Mouse (Mus musculus) intestine, postnatal 0 days (tissue): Measurements from ENCODE around the gene Nhsl1. TPM values are rescaled to one million over a fixed set of nuclear protein-coding genes. Genes with fewer than 3 reads are reported as not detected.
"Not testable (repeated sequence)": the region's sequence is repeated elsewhere in the genome, so short reads cannot be mapped to it uniquely, and the experiment has no call there.

Experiments
- ATAC-seq: fragments of 200-750 bp; cut with Nextera tagmentation; 2 replicates; pipeline ENCODE4 v1.8.0; 2017; ENCODE audit warnings: mild to moderate bottlenecking, moderate TSS enrichment, moderate library complexity
- H3K27ac ChIP-seq: fragments of 300-500 bp; sonication (generic); 2 replicates; pipeline ENCODE4 v1.5.1; 2014; ENCODE audit warnings: mild to moderate bottlenecking, low read depth, low read length, moderate library complexity
- H3K27me3 ChIP-seq: fragments of 300-500 bp; sonication (generic); replicated peaks from 2 replicates; pipeline ENCODE4 v1.6.1; 2014; ENCODE audit warnings: low read length, mixed read lengths; ENCODE audit not compliant: control insufficient read depth, insufficient read depth
- H3K36me3 ChIP-seq: fragments of 300-500 bp; sonication (generic); 2 replicates; pipeline ENCODE4 v1.6.1; 2014; ENCODE audit warnings: mild to moderate bottlenecking, moderate library complexity; ENCODE audit not compliant: control insufficient read depth, insufficient read depth
- H3K4me1 ChIP-seq: fragments of 300-500 bp; sonication (generic); replicated peaks from 2 replicates; pipeline ENCODE4 v1.6.1; 2014; ENCODE audit warnings: antibody characterized with exemption, low read length, mixed read lengths; ENCODE audit not compliant: control insufficient read depth, insufficient read depth
- H3K4me2 ChIP-seq: fragments of 300-500 bp; sonication (generic); replicated peaks from 2 replicates; pipeline ENCODE4 v1.6.1; 2014; ENCODE audit warnings: low read depth, mild to moderate bottlenecking, moderate library complexity
- H3K4me3 ChIP-seq: fragments of 300-500 bp; sonication (generic); 2 replicates; pipeline ENCODE4 v1.5.1; 2014; ENCODE audit warnings: low read depth, low read length
- H3K9ac ChIP-seq: fragments of 300-500 bp; sonication (generic); 2 replicates; pipeline ENCODE4 v1.6.1; 2014; ENCODE audit warnings: mild to moderate bottlenecking, low read depth, low read length
- H3K9me3 ChIP-seq: fragments of 300-500 bp; sonication (generic); 2 replicates; pipeline ENCODE4 v1.6.1; 2016; ENCODE audit warnings: mixed run types; ENCODE audit not compliant: control insufficient read depth
- CTCF ChIP-seq: sonication (generic); IDR thresholded peaks from 2 replicates; pipeline ENCODE4 v1.5.1; 2016; ENCODE audit warnings: low read depth, mild to moderate bottlenecking, control low read depth, antibody characterized with exemption, moderate library complexity
- WGBS: fragments of 180-500 bp; shearing (Covaris S2); extraction: QIAGEN DNeasy Blood & Tissue Kit; methylation state at CpG from one replicate; pipeline ENCODE4 v1.1.7; 2014; 5-methylcytosine and 5-hydroxymethylcytosine counted together
- polyA plus RNA-seq: library from polyadenylated mRNA; unstranded; fragments of >200 nt; fragmentation: Nextera tagmentation; extraction: Ambion mirVana; gene quantifications from 2 replicates; pipeline ENCODE4 v1.2.1, GENCODE M21; 2015

The Nhsl1 gene
- polyA plus RNA-seq, 1 experiment from 2014 or later: 12.5 TPM

GRCm38 (mm10) chr10:18536889-18537288, 218.1 kb downstream of the Nhsl1 start:
- no peak overlapping the region for H3K27ac ChIP-seq
- H3K9me3 ChIP-seq: no peaks in the 10 kb centered on the region
- peaks cover 14% of the 10 kb centered on the region for H3K36me3 ChIP-seq
- no peak for TF ChIP-seq CTCF
- no peaks in the 10 kb centered on the region for H3K27me3 ChIP-seq
- no peak overlapping the region for H3K9ac ChIP-seq
- no peak overlapping the region for H3K4me2 ChIP-seq
- no peak overlapping the region for H3K4me3 ChIP-seq
- H3K4me1 ChIP-seq: no peaks in the 10 kb centered on the region
- WGBS: 93% methylated on average over 2 of the region's 2 CpGs
- no peak for ATAC-seq

- no peak; the same call in 1 of the 2 replicates for ATAC-seq
- no peaks in the 10 kb centered on the region; the same call in 1 of the 2 replicates for H3K4me1 ChIP-seq
- no peak for TF ChIP-seq CTCF
- H3K27me3 ChIP-seq: no peaks in the 10 kb centered on the region
- H3K36me3 ChIP-seq: no peaks in the 10 kb centered on the region
- no peaks in the 10 kb centered on the region for H3K9me3 ChIP-seq
- 5% methylated on average over 13 of the region's 13 CpGs for WGBS
- peak overlapping the region; percentile 57 for H3K4me3 ChIP-seq
- H3K9ac ChIP-seq: peak overlapping the region; percentile 55
- H3K4me2 ChIP-seq: peak overlapping the region; percentile 99
- H3K27ac ChIP-seq: no peak overlapping the region
Observed at GRCm38 (mm10) chr10:18545309-18545708, 226.5 kb downstream of the Nhsl1 start.

- 1% methylated on average over 22 of the region's 22 CpGs for WGBS
- Histone ChIP-seq H3K4me3 (peak within 1 kb of the TSS; percentile 57), H3K36me3 (no peaks in the 10 kb centered on the region), H3K4me1 (no peaks in the 10 kb centered on the region; the same call in 1 of the 2 replicates), H3K9ac (peak within 1 kb of the TSS; percentile 55), H3K4me2 (peak within 1 kb of the TSS; percentile 99), H3K27ac (no peak within 1 kb of the TSS; the same call in 1 of the 2 replicates), H3K27me3 (no peaks in the 10 kb centered on the region), H3K9me3 (no peaks in the 10 kb centered on the region)
- ATAC-seq: peak; percentile 78
- TF ChIP-seq CTCF: peak; percentile 88
Observed at GRCm38 (mm10) chr10:18545813-18546235, 227.0 kb downstream of the Nhsl1 start, which contains the start of gene Hebp2. Gene Hebp2, minus strand, starts transcription at chr10:18546076.

- H3K4me3 ChIP-seq: no peak overlapping the region
- no peaks in the 10 kb centered on the region; the same call in 1 of the 2 replicates for H3K4me1 ChIP-seq
- no peaks in the 10 kb centered on the region for H3K9me3 ChIP-seq
- H3K27ac ChIP-seq: no peak overlapping the region
- 0 out of 2 replicates have a peak, but pooled peaks have one; percentile 34 for ATAC-seq
- TF ChIP-seq CTCF: no peak
- H3K36me3 ChIP-seq: no peaks in the 10 kb centered on the region
- no peak overlapping the region for H3K9ac ChIP-seq
- no peaks in the 10 kb centered on the region for H3K27me3 ChIP-seq
- H3K4me2 ChIP-seq: no peak overlapping the region
- 53% methylated on average over 4 of the region's 4 CpGs for WGBS
Observed at GRCm38 (mm10) chr10:18547381-18547780, 228.6 kb downstream of the Nhsl1 start.

- Histone ChIP-seq H3K9me3 (no peaks in the 10 kb centered on the region), H3K9ac (no peak overlapping the region), H3K36me3 (no peaks in the 10 kb centered on the region), H3K27ac (no peak overlapping the region), H3K4me3 (peak overlapping the region; percentile 26), H3K27me3 (no peaks in the 10 kb centered on the region), H3K4me2 (peak overlapping the region; percentile 67), H3K4me1 (no peaks in the 10 kb centered on the region; the same call in 1 of the 2 replicates)
- no peak for TF ChIP-seq CTCF
- no peak for ATAC-seq
- WGBS: 15% methylated on average over 35 of the region's 35 CpGs
Observed at GRCm38 (mm10) chr10:18549321-18550216, 230.8 kb downstream of the Nhsl1 start.

- not testable (repeated sequence) for ATAC-seq, H3K27me3 ChIP-seq, H3K9ac ChIP-seq, H3K36me3 ChIP-seq, H3K4me1 ChIP-seq, H3K4me3 ChIP-seq, H3K27ac ChIP-seq, H3K4me2 ChIP-seq, H3K9me3 ChIP-seq
- 79% methylated on average over 9 of the region's 9 CpGs for WGBS
Observed at GRCm38 (mm10) chr10:18559076-18559475, 240.3 kb downstream of the Nhsl1 start.
